Mouse (Mus musculus) megakaryocyte, embryonic 14.5 days (primary cell): ENCODE measurements at regions not wholly inside any gene's neighbourhood (a gene's known extent, or its start where the extent isn't known, plus 50 kb on each side); places are given as distances from the start of the nearest gene placed in this dataset.

Experiments used
- H3K27me3 ChIP-seq: replicated peaks from 2 replicates; pipeline ENCODE3; 2012; ENCODE audit warnings: inconsistent platforms
- H3K36me3 ChIP-seq: replicated peaks from 2 replicates; pipeline ENCODE3; 2012; ENCODE audit warnings: low read length, inconsistent platforms, mixed read lengths
- H3K4me1 ChIP-seq: 2 replicates; pipeline ENCODE4 v1.6.1; 2012; ENCODE audit warnings: inconsistent platforms
- H3K4me3 ChIP-seq: replicated peaks from 2 replicates; pipeline ENCODE3; 2012; ENCODE audit warnings: moderate library complexity, mild to moderate bottlenecking, inconsistent platforms
- H3K9me3 ChIP-seq: 2 replicates; pipeline ENCODE4 v1.6.1; 2012; ENCODE audit warnings: inconsistent platforms
- FLI1 ChIP-seq: IDR thresholded peaks from 2 replicates; pipeline ENCODE4 v1.6.1; 2012; ENCODE audit warnings: low read length, inconsistent platforms, mixed read lengths
- GATA1 ChIP-seq: IDR thresholded peaks from 3 replicates; pipeline ENCODE4 v1.6.1; 2012; ENCODE audit warnings: mixed read lengths, low read length, inconsistent platforms, borderline replicate concordance

DNA sequence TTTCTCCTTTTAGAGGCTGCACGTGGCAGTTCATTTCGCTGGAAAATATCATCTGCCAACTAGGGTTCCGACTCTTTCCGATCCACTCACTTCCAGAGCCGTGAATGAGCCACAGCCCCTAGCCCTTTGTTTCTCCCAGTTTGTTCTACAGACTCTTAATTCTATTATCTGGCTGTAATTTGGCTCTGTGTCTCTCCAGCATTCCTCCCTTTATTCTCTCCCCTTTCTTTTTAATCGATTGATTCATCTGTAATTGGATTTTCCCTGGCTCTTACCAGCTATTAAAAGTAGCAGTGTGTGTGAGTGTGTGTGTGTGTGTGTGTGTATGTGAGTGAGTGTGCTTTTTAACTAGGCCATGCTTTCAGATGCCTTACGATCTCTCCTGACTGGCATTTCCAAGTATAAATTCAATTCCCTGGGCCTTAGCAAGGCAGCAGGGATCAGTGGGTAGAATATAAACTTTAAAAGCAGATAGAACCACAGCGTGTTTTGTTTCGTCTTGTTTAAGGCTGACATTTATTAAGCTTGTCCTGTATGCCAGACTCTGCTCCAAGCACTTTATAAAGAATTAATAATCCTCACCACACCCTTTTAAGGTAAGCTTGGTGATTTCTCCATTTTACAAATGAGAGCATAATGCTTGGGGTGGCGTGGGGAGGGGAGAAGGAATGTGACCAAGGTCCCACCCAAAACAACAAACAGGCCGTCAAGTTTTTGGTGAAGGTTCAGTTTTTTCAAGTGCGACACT is 144.1 kb upstream of the Cpeb2 start:
- Histone ChIP-seq H3K27me3 (no peaks in the 10 kb centered on the region), H3K4me3 (no peak overlapping the region), H3K4me1 (peaks cover 71% of the 10 kb centered on the region), H3K36me3 (no peaks in the 10 kb centered on the region), H3K9me3 (no peaks in the 10 kb centered on the region)
- TF ChIP-seq FLI1 (no peak), GATA1 (no peak)

DNA sequence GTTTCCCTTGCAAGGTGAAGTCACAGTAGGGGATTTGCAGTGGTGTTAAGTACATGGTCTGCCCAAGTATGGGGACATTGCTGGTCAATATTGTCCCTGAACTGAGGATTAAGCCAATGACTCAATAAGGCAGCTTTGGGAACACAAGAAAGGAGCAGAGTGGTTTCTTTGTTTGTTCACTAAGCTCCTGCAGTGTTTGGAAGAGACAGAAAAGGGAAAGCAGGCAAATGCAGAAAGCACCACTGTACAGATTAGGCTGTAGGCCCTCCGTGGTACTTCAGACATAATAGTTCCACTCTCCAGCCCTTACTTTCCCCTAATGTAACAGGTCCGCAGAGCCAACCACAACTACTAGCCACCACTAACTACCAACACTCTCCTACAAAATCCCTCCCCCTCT is 143.5 kb upstream of the Cpeb2 start:
- Histone ChIP-seq H3K36me3 (no peaks in the 10 kb centered on the region), H3K9me3 (no peaks in the 10 kb centered on the region), H3K4me1 (peaks cover 77% of the 10 kb centered on the region), H3K4me3 (no peak overlapping the region), H3K27me3 (no peaks in the 10 kb centered on the region)
- TF ChIP-seq GATA1 (no peak), FLI1 (no peak)

DNA sequence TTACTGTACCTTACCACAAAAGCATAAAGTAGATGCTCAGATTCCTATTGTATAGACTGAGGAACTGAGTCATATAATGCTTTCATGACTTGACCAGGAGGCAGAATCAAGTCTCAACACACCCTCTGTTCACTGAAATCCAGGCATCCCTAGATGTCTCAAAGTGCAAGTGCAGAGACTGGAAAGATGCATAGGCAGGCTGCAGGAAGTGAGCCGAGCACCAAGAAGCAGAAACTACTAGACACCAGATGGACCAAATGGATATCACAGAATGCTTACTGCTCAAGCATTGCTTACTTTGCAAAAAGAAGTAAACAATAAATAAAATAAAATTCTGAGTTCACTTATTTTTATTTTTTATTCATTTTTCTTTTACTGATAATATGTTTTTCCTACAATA is 143.0 kb upstream of the Cpeb2 start:
- no peak for TF ChIP-seq GATA1
- TF ChIP-seq FLI1 = no peak
- Histone ChIP-seq H3K27me3 (no peaks in the 10 kb centered on the region), H3K4me1 (peaks cover 80% of the 10 kb centered on the region), H3K36me3 (no peaks in the 10 kb centered on the region), H3K4me3 (no peak overlapping the region), H3K9me3 (no peaks in the 10 kb centered on the region)

DNA sequence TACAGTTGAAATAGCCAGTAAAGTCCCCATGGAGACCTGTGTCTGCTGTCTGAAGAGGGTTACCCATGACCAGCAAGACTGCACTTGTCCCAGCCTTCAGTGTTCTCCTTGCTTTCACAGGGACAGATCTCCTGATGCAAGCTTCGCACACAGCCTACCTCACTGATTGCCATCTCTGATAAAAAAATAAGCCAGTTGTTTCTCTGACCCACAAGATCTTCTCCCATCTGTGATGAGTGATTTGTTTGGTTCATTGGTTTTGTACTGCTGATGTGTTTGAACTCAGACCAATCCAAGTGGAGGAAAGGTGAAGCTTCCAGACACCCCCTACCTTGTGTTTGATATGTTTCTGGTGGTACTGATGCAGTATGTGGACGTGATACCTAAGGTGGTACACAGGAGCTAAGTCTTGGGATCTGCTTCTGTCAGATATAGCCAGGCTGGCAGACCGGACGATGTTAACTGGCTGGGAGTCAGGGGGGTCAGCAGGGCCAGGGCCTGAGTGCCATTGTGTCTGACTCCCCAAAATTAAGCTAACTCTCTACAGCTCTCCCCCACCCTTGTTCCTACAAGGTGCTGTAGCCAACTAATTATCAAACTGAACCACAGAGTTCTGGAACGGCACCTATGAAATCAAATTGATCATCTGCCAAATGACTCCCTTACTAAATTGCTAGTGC is 139.2 kb upstream of the Cpeb2 start:
- no peaks in the 10 kb centered on the region for H3K36me3 ChIP-seq
- H3K9me3 ChIP-seq = no peaks in the 10 kb centered on the region
- H3K4me1 ChIP-seq = peaks cover 42% of the 10 kb centered on the region
- no peak for TF ChIP-seq FLI1
- no peak for TF ChIP-seq GATA1
- H3K4me3 ChIP-seq = no peak overlapping the region
- no peaks in the 10 kb centered on the region for H3K27me3 ChIP-seq

DNA sequence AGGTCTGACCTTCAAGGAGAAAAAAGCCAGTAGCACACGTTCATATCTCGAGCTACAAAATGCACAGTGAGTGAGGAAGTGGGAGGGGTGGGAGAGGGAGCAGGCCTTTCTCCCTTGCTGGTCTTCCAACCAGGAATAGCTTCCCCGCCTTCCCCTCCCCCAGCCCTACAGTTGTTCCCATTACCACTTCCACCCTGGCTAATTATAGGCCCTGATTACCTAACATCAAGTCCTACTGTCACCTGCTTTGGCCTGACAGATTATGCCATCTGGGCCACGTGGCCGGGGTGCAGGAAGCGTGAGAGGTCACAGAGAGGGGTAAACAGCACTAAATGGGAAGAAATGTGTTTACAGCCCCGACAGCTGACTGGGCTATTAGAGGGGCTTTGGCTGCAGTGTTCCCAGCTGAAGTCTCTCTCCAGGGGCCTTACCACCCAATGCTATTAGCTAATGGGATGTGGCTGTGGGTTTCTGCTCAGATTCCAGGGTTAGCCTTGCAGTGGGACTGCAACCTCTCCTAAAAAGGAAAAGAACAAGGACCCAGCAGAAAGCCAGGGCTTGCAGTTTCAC is 138.6 kb upstream of the Cpeb2 start:
- Histone ChIP-seq H3K4me1 (peaks cover 36% of the 10 kb centered on the region), H3K4me3 (peak overlapping the region; percentile 35), H3K36me3 (no peaks in the 10 kb centered on the region), H3K9me3 (no peaks in the 10 kb centered on the region), H3K27me3 (no peaks in the 10 kb centered on the region)
- no peak for TF ChIP-seq FLI1
- no peak for TF ChIP-seq GATA1

DNA sequence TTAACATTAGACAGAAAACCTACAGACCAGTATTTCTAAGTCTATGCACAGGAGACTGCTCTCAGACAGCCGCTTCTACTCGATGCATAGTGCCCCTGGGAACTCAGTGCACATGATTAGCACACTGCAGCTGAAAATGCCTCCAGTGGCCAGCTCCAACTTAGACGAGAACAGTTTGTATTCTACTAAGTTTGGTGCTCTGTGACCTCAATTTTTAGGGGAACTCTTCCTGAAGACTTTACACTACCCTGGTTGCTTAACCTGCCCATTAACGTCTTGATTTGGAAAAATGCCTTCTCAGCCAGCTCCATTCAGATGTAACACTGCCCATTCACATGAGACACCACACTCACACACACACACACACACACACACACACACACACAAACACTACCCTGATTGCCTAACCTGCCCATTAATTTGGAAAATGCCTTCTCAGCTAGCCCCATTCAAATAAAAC is 130.9 kb upstream of the Cpeb2 start:
- no peaks in the 10 kb centered on the region for H3K27me3 ChIP-seq
- no peaks in the 10 kb centered on the region for H3K36me3 ChIP-seq
- no peak for TF ChIP-seq FLI1
- TF ChIP-seq GATA1 = no peak
- H3K4me1 ChIP-seq = peaks cover 51% of the 10 kb centered on the region
- no peak overlapping the region for H3K4me3 ChIP-seq
- no peaks in the 10 kb centered on the region for H3K9me3 ChIP-seq

DNA sequence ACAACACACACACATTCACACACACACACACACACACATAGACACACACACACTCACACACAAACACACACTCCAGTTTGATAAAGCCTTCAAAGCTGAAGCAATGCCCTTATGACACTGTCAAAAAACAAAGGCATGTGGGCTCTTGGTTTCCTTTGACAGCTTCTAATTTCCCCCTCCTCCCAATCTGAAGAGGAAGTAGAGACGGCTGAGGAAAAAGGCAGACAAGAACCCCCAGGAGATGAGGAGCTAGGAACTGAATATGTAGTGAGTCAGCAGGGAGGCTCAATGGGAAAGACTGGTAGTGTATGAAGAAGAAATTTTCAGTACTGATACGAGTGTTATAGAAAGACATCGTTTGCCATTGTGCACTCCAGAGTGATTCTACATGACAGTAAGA is 130.4 kb upstream of the Cpeb2 start:
- Histone ChIP-seq H3K9me3 (no peaks in the 10 kb centered on the region), H3K4me3 (no peak overlapping the region), H3K27me3 (no peaks in the 10 kb centered on the region), H3K4me1 (peaks cover 57% of the 10 kb centered on the region), H3K36me3 (no peaks in the 10 kb centered on the region)
- TF ChIP-seq FLI1 = no peak
- no peak for TF ChIP-seq GATA1

DNA sequence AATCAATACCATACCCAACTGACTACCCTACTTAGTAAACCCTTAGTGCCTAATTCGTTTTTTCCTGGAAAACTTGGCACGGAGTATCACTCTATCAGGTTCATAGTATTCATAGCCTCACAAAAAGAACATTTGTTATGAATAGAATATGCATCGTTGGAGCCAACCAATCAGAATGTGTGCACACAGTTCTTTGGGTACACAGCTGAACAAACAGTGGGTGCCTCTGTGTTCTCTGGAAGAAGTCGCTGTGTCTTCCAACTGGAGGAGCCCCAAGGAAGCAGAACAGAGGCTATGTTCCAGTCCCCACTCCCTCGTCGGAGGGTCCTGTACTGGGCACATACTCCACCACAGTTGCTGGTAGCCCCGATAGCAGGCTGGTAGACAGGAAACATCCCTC is 129.2 kb upstream of the Cpeb2 start:
- no peaks in the 10 kb centered on the region for H3K27me3 ChIP-seq
- no peak for TF ChIP-seq FLI1
- TF ChIP-seq GATA1 = no peak
- H3K4me1 ChIP-seq = peaks cover 68% of the 10 kb centered on the region
- H3K36me3 ChIP-seq = no peaks in the 10 kb centered on the region
- no peak overlapping the region for H3K4me3 ChIP-seq
- H3K9me3 ChIP-seq = no peaks in the 10 kb centered on the region

DNA sequence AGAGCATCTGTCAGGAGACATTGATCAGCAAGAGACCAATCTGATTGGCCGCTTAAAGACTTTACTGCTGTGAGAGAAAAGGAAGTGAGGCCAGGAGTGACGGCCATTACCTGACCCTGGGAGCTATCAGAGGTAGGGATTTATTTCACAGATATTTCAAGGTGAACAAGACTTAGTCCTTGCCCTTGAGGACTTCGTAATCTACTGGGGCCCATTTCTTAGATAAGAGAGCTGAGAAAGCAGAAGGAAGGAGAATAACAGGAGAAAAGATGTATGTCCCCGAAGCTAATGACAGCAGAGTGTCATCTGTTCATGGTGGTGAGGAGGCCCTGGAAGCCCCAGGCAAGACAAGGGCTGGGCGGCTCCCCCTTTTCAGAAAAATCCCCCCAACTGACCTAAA is 127.4 kb upstream of the Cpeb2 start:
- Histone ChIP-seq H3K4me3 (no peak overlapping the region), H3K4me1 (peaks cover 68% of the 10 kb centered on the region), H3K27me3 (no peaks in the 10 kb centered on the region), H3K9me3 (no peaks in the 10 kb centered on the region), H3K36me3 (no peaks in the 10 kb centered on the region)
- TF ChIP-seq GATA1 (no peak), FLI1 (no peak)
